Mouse (Mus musculus) Muller cell, postnatal 12 days (primary cell): ENCODE data around the gene Tarbp2.

Experiments
- DNase-seq: peaks from one replicate; pipeline ENCODE4 v3.0.0-alpha.2; 2015; ENCODE audit errors: inconsistent ontology term

The Tarbp2 gene

GRCm38 (mm10) chr15:102526111-102527002 lies 8.4 kb downstream of the Tarbp2 start:
- DNase-seq = no peak

GRCm38 (mm10) chr15:102527936-102528335 lies 9.9 kb downstream of the Tarbp2 start:
- no peak for DNase-seq

GRCm38 (mm10) chr15:102528396-102528795 lies 10.4 kb downstream of the Tarbp2 start:
- DNase-seq = no peak

- no peak for DNase-seq
Observed at GRCm38 (mm10) chr15:102530566-102530965, 12.6 kb downstream of the Tarbp2 start.

- DNase-seq = no peak
Observed at GRCm38 (mm10) chr15:102531586-102531985, 13.6 kb downstream of the Tarbp2 start.

GRCm38 (mm10) chr15:102532106-102532900 lies 14.3 kb downstream of the Tarbp2 start:
- no peak for DNase-seq

GRCm38 (mm10) chr15:102533926-102534325 lies 15.9 kb downstream of the Tarbp2 start:
- DNase-seq = no peak

GRCm38 (mm10) chr15:102544801-102545200 lies 26.8 kb downstream of the Tarbp2 start:
- no peak for DNase-seq

GRCm38 (mm10) chr15:102546246-102546645 lies 28.3 kb downstream of the Tarbp2 start:
- no peak for DNase-seq

GRCm38 (mm10) chr15:102546677-102547427 lies 28.9 kb downstream of the Tarbp2 start:
- peak; percentile 88 for DNase-seq

- peak; percentile 29 for DNase-seq
Observed at GRCm38 (mm10) chr15:102547478-102547877, 29.5 kb downstream of the Tarbp2 start.

GRCm38 (mm10) chr15:102552599-102552998 lies 34.6 kb downstream of the Tarbp2 start:
- no peak for DNase-seq

- no peak for DNase-seq
Observed at GRCm38 (mm10) chr15:102555581-102555980, 37.6 kb downstream of the Tarbp2 start.

- DNase-seq = no peak
Observed at GRCm38 (mm10) chr15:102557580-102557979, 39.6 kb downstream of the Tarbp2 start.

- no peak for DNase-seq
Observed at GRCm38 (mm10) chr15:102562491-102562890, 44.5 kb downstream of the Tarbp2 start.

- no peak for DNase-seq
Observed at GRCm38 (mm10) chr15:102563061-102563460, 45.1 kb downstream of the Tarbp2 start.

- no peak for DNase-seq
Observed at GRCm38 (mm10) chr15:102563681-102564080, 45.7 kb downstream of the Tarbp2 start.

GRCm38 (mm10) chr15:102567849-102568248 lies 49.9 kb downstream of the Tarbp2 start:
- no peak for DNase-seq

- DNase-seq = peak; percentile 73
Observed at GRCm38 (mm10) chr15:102572081-102572480, 54.1 kb downstream of the Tarbp2 start.
